Mouse (Mus musculus) adrenal gland, postnatal 25 days (tissue): ENCODE measurements at regions not wholly inside any gene's neighbourhood (a gene's known extent, or its start where the extent isn't known, plus 50 kb on each side); places are given as distances from the start of the nearest gene placed in this dataset.
"Not testable (repeated sequence)": the region's sequence is repeated elsewhere in the genome, so short reads cannot be mapped to it uniquely, and the experiment has no call there.

ENCODE experiments used
- DNase-seq: peaks from one replicate; pipeline ENCODE4 v3.0.0; 2021; ENCODE audit warnings: mixed read lengths

DNA sequence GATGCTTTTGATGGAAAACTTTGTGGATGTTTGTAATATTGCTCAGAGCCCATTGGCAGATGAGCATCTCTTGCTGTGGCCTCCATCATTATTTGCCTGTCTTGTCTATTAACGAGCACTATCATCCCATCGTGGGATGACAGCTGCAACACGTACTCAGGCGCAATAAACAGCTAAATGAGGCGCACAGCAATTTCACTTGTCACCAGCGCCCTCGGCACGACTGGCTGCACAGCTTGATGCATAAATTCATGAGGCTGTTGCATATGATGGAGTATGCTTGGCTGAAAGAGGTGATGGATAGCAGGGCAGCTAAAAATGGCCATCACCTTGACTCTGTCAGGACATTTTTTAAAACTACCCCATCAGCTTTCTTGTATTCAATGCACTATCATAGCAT is 853.1 kb upstream of the Pou3f2 start:
- DNase-seq = no peak

DNA sequence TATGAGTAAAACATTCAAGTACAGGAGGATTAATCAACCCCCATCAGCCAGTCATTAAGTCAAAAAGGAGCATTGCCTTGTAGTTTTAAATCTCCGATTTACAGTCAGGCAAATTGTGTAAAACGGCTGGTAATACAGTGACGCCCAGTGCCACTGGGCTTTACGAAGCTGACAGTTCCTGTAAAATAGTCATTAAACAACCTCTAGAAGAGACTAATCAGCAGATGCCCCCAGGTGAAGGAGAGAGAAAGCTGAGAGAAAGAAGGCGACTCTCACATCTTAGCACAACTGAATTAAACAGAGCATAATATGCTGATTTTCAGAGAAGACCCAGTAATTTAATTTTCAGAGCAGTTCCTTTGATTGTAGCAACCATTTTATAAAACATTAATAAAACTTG is 850.3 kb upstream of the Pou3f2 start:
- DNase-seq = no peak

DNA sequence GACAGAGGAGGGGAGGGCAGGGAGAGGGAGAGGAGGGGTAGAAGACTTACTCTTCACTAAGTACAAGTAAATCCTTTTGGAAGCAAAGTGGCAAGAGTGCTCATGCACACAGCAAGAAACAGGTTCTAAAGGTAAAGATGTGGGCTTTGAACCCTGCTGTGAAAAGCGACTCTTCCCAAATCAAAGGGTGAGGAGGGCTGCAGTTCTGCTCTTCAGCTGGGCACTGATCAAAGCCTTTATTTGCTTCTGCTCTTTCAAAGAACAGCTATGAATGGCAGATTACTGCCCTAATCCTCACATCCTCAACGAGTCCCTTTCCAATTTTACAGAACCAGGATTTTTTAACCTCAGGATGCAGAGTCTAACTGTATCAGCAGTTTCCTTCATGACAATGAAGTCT is 812.5 kb upstream of the Pou3f2 start:
- DNase-seq = no peak

DNA sequence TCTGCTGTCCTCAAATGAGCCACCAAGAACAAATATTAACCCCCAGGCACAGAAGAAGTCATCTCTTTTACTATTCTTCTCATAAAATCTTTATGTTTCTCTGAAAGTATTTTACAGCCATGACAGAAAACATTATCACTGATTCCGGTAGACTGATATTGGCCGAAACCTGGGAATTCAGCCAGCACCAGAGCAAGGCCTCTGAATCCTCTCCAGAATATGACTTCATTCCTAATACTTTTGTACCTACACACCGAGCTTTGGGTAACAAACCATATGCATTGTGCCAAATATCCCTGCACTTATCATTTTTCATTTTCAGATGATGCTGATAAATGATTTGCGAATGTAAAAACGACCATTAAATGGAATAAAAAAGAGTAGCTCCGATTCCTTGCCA is 791.9 kb upstream of the Pou3f2 start:
- peak; percentile 51 for DNase-seq

DNA sequence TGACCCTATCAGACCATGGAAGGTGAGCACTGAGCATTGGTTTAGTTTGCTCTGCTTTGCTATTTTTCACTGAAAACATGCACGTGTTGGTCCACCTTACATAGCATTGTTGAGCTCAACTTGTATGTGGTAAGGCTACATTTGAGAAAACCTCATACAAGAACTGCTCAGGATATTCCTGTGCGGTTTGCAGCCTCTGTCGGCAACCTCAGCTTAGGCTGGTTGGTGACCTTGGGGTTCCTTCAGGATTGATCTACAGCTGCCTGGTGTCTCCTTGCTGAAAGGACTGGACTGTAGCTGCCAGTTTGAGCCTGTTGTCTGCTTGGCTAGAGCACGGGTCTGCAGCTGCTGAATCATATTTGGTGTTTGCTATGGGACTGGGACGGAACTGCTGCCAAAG is 787.0 kb upstream of the Pou3f2 start:
- DNase-seq = no peak

DNA sequence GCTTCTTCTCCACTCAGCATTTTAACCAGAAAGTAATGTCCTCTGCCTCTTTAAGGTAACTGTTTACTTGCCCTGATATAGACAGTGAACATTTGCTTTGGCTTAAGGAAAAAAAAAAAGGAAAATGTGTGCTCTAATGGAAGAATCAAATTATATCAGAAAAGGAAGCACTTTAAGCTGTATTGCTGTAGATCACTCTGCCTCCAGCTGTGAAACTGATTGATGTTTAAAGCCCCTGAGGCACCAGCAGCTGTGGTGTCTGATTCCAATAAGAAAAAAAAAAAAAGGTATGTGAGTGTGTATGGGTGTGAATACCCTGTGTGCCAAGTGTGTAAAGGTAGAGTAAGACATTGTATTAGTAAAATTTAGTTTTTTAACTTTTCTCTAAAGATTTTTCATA is 783.8 kb upstream of the Pou3f2 start:
- no peak for DNase-seq

DNA sequence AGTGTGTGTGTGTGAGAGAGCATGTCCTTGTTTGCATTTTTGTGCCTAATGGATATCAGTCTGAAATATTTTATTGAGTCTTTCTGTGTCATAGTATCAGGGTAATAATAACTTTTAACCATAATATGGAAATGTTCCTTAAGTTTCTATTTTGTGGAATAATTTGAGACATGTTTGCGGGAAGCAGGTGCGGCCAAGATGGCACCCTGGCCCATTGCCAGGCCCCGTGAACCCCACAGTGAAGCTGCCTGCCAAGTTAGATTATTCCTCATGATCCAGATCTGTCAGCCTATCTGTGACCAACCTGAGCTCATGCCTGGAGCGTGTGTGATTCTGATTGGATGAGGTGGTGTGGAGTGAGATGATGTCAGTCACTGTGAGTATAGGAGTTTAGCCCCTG is 772.2 kb upstream of the Pou3f2 start:
- no peak for DNase-seq

DNA sequence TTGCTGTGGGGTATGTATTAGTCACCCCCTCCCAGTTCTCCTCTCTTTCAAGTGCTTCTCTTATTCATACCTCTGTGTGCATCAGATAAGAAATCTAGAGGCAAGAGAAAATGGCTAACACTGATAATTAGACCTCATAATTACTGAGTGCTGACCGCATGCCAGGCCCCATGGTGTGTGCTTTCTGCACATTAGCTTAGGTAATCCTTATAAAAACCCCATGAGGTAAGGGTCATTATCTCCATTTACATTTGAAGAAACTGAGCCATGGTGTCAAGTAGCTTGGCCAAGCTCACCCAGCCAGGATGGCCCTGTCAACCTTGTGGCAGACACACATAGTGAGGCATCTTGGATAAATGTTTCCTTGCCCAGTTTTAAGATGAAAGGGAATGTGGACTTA is 746.8 kb upstream of the Pou3f2 start:
- DNase-seq = no peak

DNA sequence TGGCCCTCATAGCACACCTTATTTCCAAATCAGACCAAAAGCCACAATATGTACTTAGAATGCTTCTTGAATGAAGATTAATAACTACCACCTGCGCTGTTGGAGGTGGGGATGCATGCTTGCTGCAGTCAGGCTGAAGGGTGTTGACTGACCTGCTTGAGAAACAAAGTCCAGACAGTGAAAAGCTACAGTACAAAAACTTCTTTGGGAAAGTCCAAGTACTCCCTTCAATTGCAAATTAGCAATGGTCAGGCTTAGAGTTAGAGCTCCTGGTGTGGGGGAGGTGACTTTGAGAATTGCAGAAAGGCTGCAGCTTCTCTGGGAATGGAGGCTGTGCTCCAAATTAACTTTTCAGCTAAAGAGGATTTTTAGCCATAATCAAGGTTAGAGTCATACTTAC is 706.6 kb upstream of the Pou3f2 start:
- DNase-seq = not testable (repeated sequence)

DNA sequence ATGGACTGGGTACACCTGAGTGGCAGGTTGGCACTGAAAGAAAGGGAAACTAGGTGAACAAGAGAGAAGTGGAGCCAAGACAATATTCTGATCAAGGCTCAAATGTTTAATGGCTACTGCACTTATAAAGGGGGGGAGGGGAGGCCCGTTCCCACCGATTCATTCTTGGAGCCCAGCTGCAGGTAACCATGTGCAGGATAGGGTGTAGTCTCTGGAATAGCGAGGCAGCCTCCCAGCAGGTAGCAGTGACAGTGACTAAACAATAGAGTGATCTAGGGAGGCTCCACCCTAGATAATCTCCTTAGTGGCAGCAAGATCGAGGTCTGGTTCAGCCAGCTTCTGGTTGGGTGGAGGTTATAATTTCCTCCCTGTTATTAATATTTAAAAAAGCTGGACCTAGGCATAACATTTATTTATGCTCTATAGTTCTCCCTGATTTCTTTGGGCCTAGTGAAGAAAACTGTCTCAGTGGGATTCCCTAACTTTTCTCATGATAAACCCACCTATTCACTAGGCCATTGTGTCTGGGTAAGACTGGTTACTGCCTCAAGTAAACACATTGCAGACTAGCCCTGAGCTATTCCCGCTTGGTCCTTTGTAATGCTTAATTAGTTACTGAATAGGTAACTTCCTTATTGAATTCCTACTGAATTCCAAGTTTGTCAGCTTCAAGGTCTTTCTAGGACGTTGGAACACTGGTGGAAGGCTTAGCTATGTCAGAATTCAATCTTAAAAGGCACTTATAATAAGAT is 705.4 kb upstream of the Pou3f2 start:
- DNase-seq = no peak

DNA sequence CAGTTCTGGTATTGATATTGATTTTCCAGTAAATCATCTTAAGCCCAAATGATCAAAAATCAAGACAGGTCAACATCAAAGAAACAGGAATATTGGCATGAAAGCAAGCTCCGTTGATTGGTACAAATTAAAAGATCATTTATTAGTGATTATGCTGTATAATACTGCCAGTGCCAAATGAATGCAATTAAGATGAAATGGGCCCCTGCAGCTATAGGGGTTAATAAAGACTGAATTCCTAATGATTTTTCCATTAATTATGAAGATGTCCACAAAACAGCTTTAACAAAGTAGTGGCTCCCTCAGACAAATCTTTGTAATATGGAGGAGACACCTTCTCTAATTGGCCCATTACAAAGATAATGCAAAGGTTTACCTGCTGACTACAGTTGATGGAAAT is 685.6 kb upstream of the Pou3f2 start:
- DNase-seq = no peak

DNA sequence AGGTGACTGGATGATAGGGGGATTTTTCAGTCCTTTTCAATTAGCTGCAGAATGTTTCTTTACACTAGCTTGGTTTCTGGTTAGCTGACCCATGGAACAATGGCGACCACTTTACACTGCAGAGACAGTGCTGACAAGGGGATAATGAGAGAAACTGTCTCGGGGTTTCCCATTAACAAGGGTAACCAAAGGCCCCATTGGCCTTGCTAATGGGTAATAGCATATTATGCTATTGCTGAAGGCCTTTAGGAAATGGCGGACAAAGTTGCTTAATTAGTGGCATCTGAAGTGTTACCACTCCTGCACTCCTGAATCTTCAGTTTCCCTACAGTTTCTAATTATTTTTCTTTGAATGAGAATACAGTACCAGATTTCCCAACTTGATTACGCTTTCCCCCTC is 685.2 kb upstream of the Pou3f2 start:
- no peak for DNase-seq

DNA sequence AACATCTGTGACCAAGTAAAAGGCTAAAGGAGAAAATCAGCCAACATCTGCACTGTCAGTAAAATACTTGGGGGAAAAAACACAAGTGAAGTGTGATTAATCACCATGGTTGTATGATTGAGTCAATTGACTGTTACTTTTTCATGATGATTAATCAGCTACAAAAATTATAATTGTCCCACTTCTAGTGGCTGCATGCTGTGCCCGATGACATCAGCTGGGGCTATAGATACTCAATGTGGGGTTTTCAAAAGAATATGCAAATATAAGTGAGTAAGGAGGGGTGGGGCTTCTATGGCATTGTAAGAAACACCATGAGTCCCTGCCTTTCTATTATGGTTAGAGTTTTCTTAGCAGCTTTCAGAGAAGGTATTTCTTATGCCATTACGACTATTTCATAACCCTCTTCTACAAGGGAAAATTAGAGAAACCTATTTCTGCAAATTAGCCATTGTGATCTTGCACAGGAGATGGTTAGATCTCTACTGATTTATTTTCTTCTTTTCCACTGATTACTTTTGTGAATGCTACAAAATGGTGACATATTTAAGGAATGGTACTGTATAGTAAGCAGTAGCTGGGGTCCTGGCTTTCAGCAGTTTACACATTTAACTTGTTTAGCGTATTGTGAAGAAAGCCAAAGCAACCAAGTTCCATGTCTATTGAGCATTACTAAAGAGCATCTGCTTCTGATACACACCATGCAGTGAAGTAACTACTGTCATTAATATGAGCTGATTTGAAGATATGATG is 660.1 kb upstream of the Pou3f2 start:
- DNase-seq = no peak

DNA sequence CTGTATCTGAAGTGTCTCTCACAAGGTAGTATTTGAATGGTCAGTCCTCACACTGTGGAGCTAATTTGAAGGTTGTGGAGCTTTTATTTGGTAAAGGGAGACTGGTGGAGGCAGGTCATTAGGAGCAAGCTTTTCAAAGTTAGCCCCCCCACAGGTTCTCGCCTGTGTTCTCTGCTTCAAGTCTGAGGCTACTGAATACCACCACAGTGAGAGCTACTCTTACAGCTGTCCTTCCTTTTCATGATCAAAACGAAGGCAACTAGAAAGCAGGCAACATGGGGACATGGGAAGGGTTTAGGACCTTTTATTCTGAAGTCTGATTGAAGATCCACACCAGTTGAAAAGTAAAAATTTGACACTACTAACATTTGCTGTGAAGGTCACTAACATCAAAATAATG is 645.2 kb upstream of the Pou3f2 start:
- DNase-seq = no peak

DNA sequence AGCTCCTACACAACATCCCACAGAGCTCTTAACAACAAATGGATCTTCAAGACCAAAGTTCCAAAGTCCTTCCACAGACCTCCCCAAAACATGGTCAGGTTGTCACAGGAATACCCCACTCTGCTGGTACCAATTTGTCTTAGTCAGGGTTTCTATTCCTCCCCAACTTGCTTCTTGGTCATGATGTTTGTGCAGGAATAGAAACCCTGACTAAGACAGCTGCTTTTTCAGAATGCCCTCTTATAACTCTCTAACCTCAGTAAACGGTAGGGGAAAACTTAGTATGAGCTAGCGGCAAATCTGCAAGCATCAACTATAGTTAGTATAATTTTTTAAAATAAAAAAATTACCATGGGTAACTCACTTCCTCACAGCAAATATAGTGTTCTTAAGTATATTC is 613.3 kb upstream of the Pou3f2 start:
- not testable (repeated sequence) for DNase-seq

DNA sequence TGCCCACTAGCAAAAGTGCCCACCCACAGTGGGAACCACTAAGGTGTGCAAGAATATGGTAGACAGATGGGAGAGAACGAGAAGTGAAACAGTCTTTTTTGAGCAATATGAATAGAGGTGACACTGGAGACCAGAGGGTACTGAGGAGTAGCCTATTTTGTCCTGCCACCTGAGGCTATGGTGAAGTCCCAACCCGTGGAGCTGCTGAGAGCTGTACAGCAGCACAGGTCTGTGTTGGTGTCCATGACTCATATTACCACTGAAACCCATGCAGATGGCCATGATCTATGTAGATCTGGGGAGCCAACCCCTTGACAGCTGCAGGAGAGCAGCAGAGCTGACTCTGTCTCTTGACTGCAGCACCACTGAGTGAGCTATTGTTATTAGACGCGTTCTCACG is 591.4 kb upstream of the Pou3f2 start:
- DNase-seq = no peak

DNA sequence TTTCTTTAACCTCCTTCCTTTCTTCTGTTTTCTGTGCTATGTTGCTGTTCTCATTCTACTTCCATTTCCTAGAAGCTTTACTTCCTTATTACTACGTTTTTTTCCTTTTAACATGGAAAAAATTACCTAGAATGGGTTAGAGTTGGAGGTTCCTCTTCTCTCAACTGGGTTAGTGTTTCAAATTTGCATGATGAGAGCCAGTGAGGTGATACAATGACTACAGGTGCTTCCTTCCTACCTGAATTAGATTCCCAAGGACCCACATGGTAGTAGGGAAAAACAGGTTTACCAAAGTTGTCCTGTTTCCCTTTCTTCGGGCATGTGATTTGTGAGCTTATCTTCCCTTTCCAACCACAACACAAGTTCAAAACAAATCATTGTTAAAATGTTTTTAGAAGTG is 589.4 kb upstream of the Pou3f2 start:
- DNase-seq = no peak

DNA sequence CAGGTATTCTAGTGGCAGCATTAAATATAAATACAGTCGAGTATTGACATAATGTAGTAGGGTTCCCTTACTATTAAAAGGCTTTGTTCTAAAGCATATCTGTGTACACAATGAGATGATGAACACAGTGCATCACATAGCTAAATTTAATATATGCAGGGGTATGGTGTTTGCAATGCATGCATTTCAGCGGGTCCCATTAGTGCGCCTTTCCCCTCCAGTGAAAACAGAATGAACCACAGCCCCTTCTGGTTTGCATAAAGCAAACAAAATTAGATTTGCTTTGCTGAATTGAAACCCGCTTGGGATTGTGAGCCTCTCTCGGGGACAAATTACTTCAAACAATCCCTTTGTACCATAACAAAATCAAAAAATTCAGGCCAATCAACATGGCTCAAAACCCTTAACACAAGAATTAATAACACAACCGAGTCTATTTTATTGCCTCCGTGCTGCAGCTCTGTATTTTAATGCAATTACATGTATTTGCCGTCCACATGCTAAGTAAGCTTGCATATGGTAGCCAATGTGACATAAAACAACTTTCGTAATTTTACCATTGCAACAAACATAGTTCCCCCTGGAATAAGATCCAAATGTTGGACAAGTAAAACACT is 562.6 kb upstream of the Pou3f2 start:
- no peak for DNase-seq

DNA sequence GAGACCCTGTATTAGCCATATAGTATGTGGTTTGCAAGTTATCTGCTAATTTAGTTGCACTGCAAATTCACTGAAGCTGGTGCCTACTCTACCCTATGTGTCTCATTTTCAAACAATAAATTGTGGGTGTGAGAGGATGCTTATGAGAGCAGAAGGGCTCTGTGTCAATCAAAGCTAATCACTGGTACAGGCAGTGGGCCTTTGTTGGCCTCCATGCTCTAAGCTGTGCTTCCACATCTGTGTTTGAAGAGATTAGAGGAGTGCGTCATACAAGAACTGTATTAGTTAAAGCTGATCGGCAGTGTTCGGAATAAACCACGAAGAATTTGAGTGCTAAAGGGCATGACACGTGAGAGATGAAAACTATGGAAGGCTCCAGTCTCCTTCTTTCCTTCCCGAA is 549.6 kb upstream of the Pou3f2 start:
- no peak for DNase-seq

DNA sequence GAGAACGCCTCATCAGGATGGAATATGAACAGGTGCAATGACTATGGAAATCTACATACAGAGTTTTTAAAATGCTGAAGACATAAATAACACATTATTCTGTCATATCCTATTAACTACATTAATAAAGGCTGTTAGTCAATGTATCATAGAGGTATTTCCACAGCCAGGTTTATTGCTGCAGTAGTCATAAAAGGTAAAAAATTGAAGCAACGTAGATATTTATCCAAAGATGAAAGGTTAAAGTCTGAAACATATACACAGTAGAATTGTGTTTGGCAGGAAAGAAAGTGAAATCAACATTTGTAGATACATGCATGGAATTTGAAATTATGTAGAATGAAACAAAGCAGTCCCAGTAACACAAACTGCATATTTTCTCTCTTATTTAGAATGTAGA is 543.1 kb upstream of the Pou3f2 start:
- no peak for DNase-seq

DNA sequence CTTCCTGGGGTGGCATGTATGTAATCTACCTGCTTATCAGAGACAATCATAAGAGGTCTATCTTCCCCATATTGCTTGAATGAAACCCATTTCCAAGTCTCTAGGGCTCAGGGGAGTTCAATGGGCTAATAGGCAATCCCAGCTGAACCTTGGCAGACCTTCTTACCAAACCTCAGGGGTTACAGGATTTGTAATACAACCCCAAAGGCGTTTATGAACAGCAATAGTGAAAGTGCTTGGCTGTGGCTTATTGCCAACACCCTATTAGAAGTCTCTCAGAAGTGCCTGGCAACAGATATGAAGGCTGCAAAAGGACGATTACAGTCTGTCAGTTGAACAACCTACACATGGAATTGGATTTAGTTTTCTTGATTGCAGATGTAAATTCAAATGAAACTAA is 534.0 kb upstream of the Pou3f2 start:
- no peak for DNase-seq

DNA sequence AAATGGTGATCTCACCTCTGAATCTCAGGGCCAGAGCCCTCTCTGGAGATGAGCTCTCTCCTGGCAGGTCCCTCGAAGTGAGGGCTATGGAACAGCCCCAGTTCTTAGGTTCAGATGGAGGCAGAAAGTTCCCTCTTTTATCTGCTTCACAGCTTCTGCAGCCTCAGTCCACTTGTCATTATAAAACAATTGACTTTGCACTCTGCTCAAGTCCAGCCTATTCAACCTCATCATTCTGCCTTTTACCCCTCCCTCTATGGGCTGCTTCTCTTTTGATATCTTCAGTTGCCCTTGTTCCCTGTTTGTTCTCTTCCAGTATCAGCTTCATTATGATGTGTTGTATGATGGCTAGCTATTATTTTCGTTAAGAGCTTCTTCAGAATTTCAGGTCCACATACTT is 522.2 kb upstream of the Pou3f2 start:
- no peak for DNase-seq

DNA sequence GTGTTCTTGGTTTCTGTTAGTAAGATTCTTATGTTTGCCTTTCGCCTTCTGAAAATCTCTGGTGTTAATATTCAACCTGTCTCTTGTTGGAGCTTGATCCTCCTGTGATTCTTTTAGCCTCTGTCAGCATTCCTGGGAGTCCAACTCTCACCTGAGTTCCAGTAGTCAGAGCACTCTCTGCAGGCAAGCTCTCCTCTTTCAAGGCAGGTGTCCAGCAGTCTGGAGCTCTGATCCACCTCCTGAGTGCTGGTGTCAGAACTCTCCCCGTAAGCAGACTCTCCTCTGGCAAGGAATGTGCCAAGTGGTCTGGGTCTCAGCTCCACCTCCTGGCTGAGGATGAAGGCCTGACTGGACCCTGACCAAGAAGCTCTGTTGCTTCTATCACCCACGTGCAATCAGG is 521.0 kb upstream of the Pou3f2 start:
- DNase-seq = not testable (repeated sequence)

DNA sequence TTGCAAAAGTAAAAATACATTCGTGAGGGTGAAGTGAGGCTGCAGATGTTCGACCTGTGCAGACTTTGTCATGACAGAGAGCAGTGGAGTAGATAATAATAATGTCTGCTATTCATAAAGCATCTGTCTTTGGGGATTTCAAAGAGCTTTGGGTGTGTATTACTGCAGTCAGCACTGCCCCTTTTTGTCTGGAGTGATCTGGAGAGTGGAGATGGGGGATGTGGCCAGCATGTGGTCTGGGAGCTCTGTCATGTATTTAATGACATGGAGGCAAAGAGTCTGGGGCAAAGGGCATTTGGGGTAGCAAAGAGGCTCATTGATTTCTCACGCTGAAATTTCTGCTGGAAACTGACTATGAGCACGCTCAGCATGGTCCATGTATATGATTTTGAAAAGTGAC is 510.8 kb upstream of the Pou3f2 start:
- DNase-seq = no peak
